Mouse (Mus musculus) forebrain, embryonic 14.5 days (tissue): ENCODE measurements around the gene Gm21103. TPM values are rescaled to one million over a fixed set of nuclear protein-coding genes. Genes with fewer than 3 reads are reported as not detected.
"Not testable (repeated sequence)": the region's sequence is repeated elsewhere in the genome, so short reads cannot be mapped to it uniquely, and the experiment has no call there.

Source experiments
- ATAC-seq: fragments of 200-750 bp; cut with Nextera tagmentation; 2 replicates; pipeline ENCODE4 v1.8.0; 2017; ENCODE audit warnings: mild to moderate bottlenecking, moderate library complexity
- DNase-seq: peaks from one replicate; pipeline ENCODE4 v3.0.0-alpha.2; 2015; ENCODE audit warnings: low spot score
- H3K27ac ChIP-seq: fragments of 300-500 bp; sonication (generic); 2 replicates; pipeline ENCODE4 v1.5.1; 2014; ENCODE audit warnings: low read depth, mild to moderate bottlenecking, control low read depth, low read length, moderate library complexity
- H3K27me3 ChIP-seq: fragments of 300-500 bp; sonication (generic); replicated peaks from 2 replicates; pipeline ENCODE4 v1.6.1; 2014; ENCODE audit warnings: low read length, control low read depth, mixed read lengths; ENCODE audit not compliant: control insufficient read depth, insufficient read depth
- H3K36me3 ChIP-seq: fragments of 300-500 bp; sonication (generic); 2 replicates; pipeline ENCODE4 v1.6.1; 2014; ENCODE audit warnings: low read length, control low read depth; ENCODE audit not compliant: control insufficient read depth, insufficient read depth
- H3K4me1 ChIP-seq: fragments of 300-500 bp; sonication (generic); 2 replicates; pipeline ENCODE4 v1.6.1; 2014; ENCODE audit warnings: antibody characterized with exemption, low read length, control low read depth; ENCODE audit not compliant: control insufficient read depth, insufficient read depth
- H3K4me2 ChIP-seq: fragments of 300-500 bp; sonication (generic); 2 replicates; pipeline ENCODE4 v1.6.1; 2014; ENCODE audit warnings: mild to moderate bottlenecking, control low read depth, low read length
- H3K4me3 ChIP-seq: fragments of 300-500 bp; sonication (generic); 2 replicates; pipeline ENCODE4 v1.5.1; 2014; ENCODE audit warnings: low read depth, low read length, control low read depth
- H3K9ac ChIP-seq: fragments of 300-500 bp; sonication (generic); 2 replicates; pipeline ENCODE4 v1.6.1; 2014; ENCODE audit warnings: mild to moderate bottlenecking, low read length, control low read depth, moderate library complexity
- H3K9me3 ChIP-seq: fragments of 300-500 bp; sonication (generic); replicated peaks from 2 replicates; pipeline ENCODE4 v1.6.1; 2016; ENCODE audit warnings: low read length, control low read depth, mixed read lengths; ENCODE audit not compliant: control insufficient read depth
- WGBS: fragments of 180-500 bp; shearing (Covaris S2); extraction: QIAGEN DNeasy Blood & Tissue Kit; methylation state at CpG from one replicate; pipeline ENCODE4 v1.1.7; 2014; 5-methylcytosine and 5-hydroxymethylcytosine counted together
- polyA plus RNA-seq: library from polyadenylated mRNA; unstranded; fragments of >200 nt; fragmentation: Nextera tagmentation; extraction: Ambion mirVana; gene quantifications from 2 replicates; pipeline ENCODE4 v1.2.1, GENCODE M21; 2014

The Gm21103 gene
- not detected in 2 replicates for polyA plus RNA-seq

DNA sequence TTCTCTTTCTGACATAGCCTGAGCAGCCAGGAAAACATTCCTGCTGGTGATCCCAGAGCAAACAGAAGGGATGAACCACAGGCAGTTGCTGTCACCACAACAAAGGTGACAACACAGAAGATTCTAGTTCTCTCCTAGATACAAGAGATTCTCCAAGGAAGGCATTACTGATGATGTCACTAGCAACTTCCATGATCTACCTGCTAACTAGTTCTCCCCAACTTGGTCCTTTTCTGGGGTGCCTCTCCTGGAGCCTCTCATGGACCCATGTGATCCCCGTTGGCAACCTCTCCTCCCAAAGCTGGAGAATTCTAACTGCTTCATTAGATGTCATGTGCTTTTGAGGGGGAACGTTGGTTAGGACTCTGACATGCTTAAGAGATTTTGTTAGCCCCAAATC lies at the start of gene Gm21103:
TSS of gene Gm21103 (minus strand) at position 101 of the 400 bp plus-strand sequence.
- not testable (repeated sequence) for H3K4me1 ChIP-seq, DNase-seq, H3K27me3 ChIP-seq, H3K9ac ChIP-seq, H3K4me2 ChIP-seq, H3K36me3 ChIP-seq, H3K9me3 ChIP-seq, H3K4me3 ChIP-seq, ATAC-seq, H3K27ac ChIP-seq
- WGBS, result 88% methylated on average over 2 of the region's 2 CpGs

DNA sequence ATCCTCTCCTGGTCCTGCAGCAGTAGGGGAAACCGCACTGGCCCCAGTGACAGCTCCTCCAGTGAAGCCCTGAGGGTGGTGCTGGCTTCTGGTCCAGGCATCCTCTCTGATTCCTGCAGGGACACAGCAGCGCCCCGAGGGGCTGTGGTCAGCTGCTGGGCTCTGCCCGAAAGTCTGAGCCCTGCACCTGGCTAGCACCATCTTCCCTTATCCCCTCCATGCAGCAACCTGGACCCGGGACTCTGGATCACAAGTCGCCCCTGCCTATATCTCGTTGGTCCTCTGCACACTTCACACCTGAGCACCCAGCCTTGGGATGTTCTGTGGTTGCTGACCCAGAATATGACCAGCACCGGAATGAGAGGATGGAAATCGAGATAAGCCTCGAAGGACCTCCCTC lies 38.9 kb upstream of the Gm21103 start, which contains the start of gene Gm3618:
TSS of gene Gm3618 (minus strand) at position 101 of the 400 bp plus-strand sequence.
- WGBS, result no CpG with 5 or more reads among the region's 10 CpGs
- not testable (repeated sequence) for H3K4me1 ChIP-seq

DNA sequence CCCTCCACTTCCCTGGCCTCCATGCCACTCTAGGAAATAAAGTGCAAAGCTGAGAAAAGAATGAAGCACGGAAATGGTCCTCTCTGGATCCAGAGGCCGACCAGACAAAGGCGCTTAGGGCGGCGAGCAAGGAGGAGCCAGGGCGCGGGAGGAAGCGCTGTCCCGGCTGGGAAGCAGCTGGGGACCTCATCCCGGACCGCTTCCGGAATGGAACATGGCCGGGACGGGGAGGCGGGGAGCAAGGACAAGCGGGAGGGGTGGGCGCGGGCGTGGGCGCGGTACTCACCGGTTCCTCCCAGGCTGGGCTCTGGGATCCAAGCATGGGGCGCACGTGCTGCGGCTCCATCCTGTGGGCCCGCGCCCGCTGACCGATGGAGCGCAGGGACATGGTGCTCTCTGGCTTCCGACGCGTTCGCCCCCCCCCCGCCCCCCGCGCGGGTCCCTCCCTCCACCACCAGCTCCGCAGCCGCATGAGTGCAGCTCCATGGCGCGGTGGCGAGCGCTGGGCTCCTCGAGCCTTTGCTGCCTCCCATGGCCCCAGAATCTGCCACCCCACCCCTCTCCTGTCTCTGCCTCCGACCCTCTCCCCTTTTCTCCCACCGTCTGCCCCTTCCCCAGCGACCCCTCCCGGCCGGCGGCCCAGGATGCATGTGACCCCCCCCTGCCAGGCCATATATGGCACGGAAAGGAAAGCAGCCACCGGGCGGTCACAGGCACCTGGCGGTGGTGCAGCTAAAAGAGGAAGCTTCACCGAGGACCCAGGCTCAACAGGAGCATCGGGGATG lies 17.5 kb downstream of the Gm21103 start, which contains the start of gene Gm3411:
TSS of gene Gm3411 (minus strand) at position 320 of the 785 bp plus-strand sequence.
- not testable (repeated sequence) for H3K36me3 ChIP-seq, ATAC-seq, H3K27me3 ChIP-seq, H3K27ac ChIP-seq, H3K4me1 ChIP-seq, H3K9me3 ChIP-seq
- Histone ChIP-seq H3K4me3 (peak within 1 kb of the TSS; percentile 45), H3K4me2 (peak within 1 kb of the TSS; percentile 57), H3K9ac (peak within 1 kb of the TSS; percentile 68)
- DNase-seq, result peak; percentile 41
- WGBS, result 2% methylated on average over 32 of the region's 57 CpGs

More for the DNA sequence above, 38.9 kb upstream of the Gm21103 start, which contains the start of gene Gm3618:
- not testable (repeated sequence) for H3K4me2 ChIP-seq, H3K9ac ChIP-seq, H3K9me3 ChIP-seq, H3K4me3 ChIP-seq, ATAC-seq, DNase-seq, H3K36me3 ChIP-seq, H3K27me3 ChIP-seq, H3K27ac ChIP-seq

Other genes starting within 250 kb of the Gm21103 start
- gene Gm6337, start 246.6 kb downstream of the Gm21103 start, polyA plus RNA-seq, result not detected in 2 replicates
- 2.7 and 4.0 TPM in 2 replicates for gene Gm8206, start 210.9 kb downstream of the Gm21103 start, polyA plus RNA-seq
- 2.6 and 3.2 TPM in 2 replicates for gene Gm3468, start 196.2 kb downstream of the Gm21103 start, polyA plus RNA-seq
- gene Gm3476, start 179.0 kb downstream of the Gm21103 start, polyA plus RNA-seq, result not detected in 2 replicates
- gene Gm21560, start 85.6 kb downstream of the Gm21103 start, polyA plus RNA-seq, result not detected in 2 replicates
- 4.6 and 6.8 TPM in 2 replicates for gene Gm3411, start 17.6 kb downstream of the Gm21103 start, polyA plus RNA-seq
- not detected in 2 replicates for gene Gm3618, start 38.8 kb upstream of the Gm21103 start, polyA plus RNA-seq
- not detected in 2 replicates for gene Gm16440, start 85.5 kb upstream of the Gm21103 start, polyA plus RNA-seq
- 3.4 and 5.7 TPM in 2 replicates for gene Gm3591, start 107.6 kb upstream of the Gm21103 start, polyA plus RNA-seq
- gene Gm3594, start 139.8 kb upstream of the Gm21103 start, polyA plus RNA-seq, result not detected in 2 replicates
- not detected in 2 replicates for gene Gm8356, start 232.4 kb upstream of the Gm21103 start, polyA plus RNA-seq